Mouse (Mus musculus): ENCODE results near the gene Atp2b1.

DNA sequence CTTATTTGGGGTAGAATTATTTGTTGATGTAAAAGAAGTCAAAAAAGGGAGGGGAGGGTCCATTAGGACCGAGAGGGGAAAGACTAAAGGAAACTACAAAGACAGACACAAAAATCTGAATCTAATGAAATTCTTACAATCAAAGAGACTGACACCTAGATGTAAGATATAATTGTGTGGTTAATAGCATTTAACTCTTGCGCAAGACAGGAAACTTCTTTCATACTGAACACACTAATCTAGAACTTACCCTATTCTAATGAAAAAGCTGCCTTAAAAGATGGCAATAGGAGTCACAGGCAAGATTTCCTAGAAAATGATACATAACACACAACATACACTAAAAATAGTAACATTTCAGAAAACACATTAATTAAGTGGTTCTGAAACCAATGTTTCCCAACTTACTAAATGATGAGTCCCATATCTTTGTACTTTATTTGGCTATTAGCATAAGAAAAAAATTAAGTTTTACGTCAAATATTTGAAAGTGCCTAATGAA, 27.4 kb upstream of the Atp2b1 start:
- TF ChIP-seq CTCF (IDR thresholded peaks at IDR 0.05; ENCODE audit: control insufficient read depth, insufficient read depth, insufficient read length) (no peak), MYOD1 (IDR thresholded peaks at IDR 0.05; ENCODE audit: control insufficient read depth, insufficient read length, low read depth) (no peak), MAX (IDR thresholded peaks at IDR 0.05) (no peak), USF1 (IDR thresholded peaks at IDR 0.05; ENCODE audit: low read depth) (no peak)
